Mouse (Mus musculus): Measurements from ENCODE around the gene Gdpd5.

Gene Gdpd5

GRCm38 (mm10) chr7:99443164-99443563 is 62.0 kb downstream of the Gdpd5 start:
- DNase-seq (ENCODE audit: low read depth, low spot score): no peak

DNA sequence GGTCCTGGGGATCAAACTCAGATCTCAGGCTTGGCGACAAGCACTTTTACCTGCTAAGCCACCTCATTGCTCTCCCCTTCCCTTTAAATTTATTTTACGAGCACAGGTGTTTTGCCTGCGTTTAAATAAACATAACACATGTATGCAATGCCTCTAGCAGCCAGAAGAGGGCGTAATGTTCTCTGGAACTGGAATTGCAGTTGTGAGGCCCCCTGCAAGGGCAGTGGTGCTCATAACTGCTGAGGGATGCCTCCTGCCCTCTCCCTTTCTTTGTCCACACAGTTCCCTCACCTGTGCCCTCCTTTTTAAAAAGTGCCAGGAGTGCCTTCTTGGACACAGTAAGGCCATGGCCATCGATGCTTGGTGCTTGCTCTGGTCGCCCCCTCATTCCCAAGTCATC is 62.8 kb downstream of the Gdpd5 start:
- peak; percentile 47 for DNase-seq (ENCODE audit: low read depth, low spot score)

DNA sequence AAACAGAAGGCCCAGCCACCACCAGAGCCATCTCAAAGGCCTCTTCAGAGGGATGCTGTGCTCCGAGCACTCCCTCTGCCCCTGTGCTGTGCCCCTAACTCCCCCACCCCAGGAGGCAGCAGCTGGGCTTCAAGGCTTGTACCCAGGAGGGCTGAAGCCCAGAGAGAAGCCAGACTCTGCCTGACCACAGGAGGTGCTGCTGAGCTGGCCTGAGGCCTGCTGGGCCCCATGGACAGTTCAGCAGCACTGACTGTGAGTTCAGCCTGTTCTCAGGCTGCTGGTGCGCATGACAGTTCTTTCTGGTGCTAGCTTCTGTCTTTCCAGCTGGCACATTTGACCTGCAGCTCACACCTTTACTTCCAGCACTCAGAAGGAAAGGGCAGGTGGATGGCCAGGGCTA is 64.6 kb downstream of the Gdpd5 start:
- DNase-seq (ENCODE audit: low read depth, low spot score): no peak

GRCm38 (mm10) chr7:99447323-99447722 is 66.1 kb downstream of the Gdpd5 start:
- no peak for DNase-seq (ENCODE audit: low read depth, low spot score)

DNA sequence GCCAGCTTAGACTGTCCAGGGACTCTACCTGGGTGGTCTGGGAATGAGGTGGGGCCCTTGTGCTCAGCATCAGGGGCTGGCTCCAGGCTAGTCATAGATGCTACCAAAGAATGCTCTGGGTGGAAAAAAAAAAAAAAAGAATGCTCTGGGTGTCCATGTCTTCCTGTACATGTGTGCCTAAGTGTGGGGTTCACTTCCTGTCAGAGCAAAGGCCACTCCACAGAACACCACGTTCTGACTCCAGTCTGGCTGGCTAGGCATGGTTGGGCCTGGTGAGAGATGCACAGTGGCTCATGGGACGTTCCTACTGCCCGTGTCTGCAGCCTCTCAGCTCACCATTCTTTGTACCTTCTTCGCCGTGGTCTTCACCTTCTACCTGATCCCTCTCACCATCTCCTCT is 67.4 kb downstream of the Gdpd5 start:
- DNase-seq (ENCODE audit: low read depth, low spot score): peak; percentile 42

DNA sequence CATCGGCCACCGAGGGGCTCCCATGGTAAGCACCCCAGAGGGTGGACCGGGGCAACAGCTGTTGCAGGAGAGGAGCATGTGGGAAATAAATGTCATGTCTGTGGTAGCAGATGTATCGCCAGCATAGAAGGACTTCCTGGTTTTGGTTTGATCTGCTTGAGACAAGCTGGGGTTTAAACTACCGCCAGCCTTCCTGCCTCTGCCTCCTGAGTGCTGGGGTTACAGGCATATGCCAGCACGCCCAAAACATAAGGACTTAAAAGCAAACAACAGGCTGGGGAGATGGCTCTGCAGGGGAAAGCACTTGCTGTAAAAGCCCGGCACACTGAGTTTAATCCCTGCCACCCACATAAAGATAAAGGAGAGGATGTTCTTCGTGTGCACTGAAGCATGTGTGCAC is 67.8 kb downstream of the Gdpd5 start:
- DNase-seq (ENCODE audit: low read depth, low spot score): peak; percentile 59

DNA sequence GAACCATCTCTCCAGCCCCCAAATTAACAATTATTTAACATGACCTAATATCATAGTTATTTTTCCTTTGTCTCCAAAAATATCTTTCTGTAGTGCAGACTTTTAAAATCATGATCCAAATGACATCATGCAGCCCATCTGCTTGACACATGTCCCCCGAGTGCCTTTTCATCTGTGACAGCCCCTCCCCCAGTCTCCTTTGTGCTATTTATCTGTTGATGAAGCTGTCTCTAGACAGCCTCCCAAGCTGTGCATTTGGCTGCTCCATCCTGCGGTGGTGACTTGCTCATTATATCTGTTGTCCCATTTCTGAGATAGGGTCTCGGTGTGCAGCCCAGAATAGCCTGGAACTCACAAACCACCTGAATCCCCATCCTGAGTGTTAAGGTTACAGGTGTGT is 68.5 kb downstream of the Gdpd5 start:
- no peak for DNase-seq (ENCODE audit: low read depth, low spot score)

GRCm38 (mm10) chr7:99450703-99451102 is 69.5 kb downstream of the Gdpd5 start:
- DNase-seq (ENCODE audit: low read depth, low spot score): peak; percentile 87

DNA sequence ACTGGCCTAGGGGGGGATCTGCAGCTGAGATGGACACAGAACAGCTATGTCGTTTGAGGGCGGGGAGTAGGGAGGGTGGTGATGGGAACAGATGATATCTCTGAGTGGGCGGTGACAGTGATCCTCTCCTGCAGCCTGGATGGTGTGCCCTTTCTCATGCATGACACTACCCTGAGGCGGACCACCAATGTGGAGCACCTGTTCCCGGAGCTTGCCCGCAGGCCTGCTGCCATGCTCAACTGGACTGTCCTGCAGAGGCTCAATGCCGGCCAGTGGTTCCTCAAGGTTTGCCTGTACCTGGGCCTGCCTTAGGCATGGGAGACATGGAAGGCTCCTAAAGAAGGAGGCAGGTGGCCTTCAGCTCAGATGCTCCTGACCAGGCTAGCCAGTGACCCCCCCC is 71.6 kb downstream of the Gdpd5 start:
- no peak for DNase-seq (ENCODE audit: low read depth, low spot score)

GRCm38 (mm10) chr7:99454044-99454443 is 72.8 kb downstream of the Gdpd5 start:
- DNase-seq (ENCODE audit: low read depth, low spot score): no peak

- no peak for DNase-seq (ENCODE audit: low read depth, low spot score)
Observed at GRCm38 (mm10) chr7:99458849-99459248, 77.6 kb downstream of the Gdpd5 start.

- DNase-seq (ENCODE audit: low read depth, low spot score): no peak
Observed at GRCm38 (mm10) chr7:99459888-99460652, 78.9 kb downstream of the Gdpd5 start.

- no peak for DNase-seq (ENCODE audit: low read depth, low spot score)
Observed at GRCm38 (mm10) chr7:99463120-99463519, 81.9 kb downstream of the Gdpd5 start.

- DNase-seq (ENCODE audit: low read depth, low spot score): no peak
Observed at GRCm38 (mm10) chr7:99465811-99466210, 84.6 kb downstream of the Gdpd5 start, which contains the start of gene Klhl35. TSS of gene Klhl35 (plus strand) at chr7:99466004.

DNA sequence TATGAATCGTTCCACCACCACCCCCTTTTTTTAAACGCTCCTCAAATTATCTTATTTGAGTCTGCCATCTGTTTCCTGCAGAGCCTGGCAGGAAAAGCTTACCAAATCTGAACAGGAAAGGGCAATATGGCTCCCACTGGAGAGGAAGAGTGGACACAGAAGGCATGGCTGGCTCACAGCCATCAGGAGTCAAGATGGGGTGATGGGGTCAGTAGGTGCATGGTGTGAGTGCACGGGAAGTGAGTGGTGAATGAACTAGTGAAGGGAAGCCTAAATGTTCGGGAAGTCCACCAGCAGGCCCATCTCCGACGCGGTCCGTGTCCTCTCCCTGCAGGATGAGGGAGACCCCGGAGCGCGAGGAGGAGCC is 86.7 kb downstream of the Gdpd5 start:
- DNase-seq (ENCODE audit: low read depth, low spot score): no peak

GRCm38 (mm10) chr7:99468283-99469132 is 87.3 kb downstream of the Gdpd5 start:
- DNase-seq (ENCODE audit: low read depth, low spot score): peak; percentile 92

GRCm38 (mm10) chr7:99469680-99470405 is 88.6 kb downstream of the Gdpd5 start:
- no peak for DNase-seq (ENCODE audit: low read depth, low spot score)

- DNase-seq (ENCODE audit: low read depth, low spot score): no peak
Observed at GRCm38 (mm10) chr7:99471578-99471977, 90.4 kb downstream of the Gdpd5 start.

DNA sequence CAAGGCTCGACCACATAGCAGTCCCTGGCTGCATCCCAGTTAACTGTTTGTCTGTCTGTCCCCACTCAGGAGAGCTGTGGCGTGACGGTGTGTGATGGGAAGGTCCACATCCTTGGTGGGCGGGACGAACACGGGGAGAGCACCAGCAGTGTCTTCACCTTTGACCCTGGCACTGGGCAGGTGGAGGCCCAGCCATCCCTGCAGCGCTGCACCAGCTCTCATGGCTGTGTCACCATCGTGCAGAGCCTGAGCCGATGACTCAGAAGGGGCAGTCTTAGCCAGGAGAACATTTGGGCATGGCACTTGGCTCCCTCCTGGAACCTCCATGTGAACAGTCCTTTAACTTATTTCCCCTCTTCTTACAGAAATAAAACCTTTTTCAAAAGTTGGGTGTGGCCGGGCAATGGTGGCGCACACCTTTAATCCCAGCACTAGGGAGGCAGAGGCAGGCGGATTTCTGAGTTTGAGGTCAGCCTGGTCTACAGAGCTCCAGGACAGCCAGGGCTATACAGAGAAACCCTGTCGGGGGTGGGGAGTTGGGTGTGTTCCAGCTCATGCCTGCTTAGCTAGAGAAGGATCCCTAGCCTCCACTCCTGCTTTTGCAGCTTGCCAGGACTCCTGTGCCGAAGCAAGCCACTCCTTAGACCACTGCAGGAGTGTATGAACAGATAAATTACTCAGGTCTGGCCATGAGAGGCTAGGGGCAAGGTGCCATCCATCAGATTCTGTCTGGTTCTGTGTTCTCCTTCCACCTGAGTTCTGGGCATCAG is 92.6 kb downstream of the Gdpd5 start:
- peak; percentile 1 for DNase-seq (ENCODE audit: low read depth, low spot score)

DNA sequence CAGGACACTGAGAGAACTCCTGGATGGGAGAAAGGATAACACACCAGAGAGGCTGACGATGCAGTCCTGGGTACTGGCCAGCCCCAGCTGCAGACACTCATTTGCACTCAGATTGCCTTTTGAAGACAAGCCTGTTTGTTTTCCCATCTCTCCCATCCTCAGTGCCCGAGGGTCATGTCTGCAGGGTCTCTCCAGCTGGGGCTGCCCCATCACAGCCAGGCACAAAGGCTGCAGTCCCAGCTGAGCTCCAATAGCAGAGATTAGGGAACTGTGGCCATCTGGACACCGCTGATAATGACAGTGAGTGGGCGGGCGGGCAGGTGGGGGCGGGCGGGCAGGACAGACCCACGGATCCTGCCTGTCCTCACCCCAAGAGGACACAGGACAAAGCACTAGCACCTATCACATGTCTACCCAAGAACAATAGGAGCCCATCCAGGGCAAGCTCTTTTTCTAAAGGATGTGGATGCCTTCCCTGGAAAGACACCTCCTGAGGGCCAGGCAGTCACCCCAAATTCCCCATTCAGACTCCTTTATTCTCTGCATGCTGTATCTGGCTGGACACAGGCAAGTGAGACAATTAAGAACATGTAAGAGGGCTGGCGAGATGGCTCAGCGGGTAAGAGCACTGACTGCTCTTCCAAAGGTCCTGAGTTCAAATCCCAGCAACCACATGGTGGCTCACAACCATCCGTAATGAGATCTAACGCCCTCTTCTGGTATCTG is 93.8 kb downstream of the Gdpd5 start:
- DNase-seq (ENCODE audit: low read depth, low spot score): no peak

DNA sequence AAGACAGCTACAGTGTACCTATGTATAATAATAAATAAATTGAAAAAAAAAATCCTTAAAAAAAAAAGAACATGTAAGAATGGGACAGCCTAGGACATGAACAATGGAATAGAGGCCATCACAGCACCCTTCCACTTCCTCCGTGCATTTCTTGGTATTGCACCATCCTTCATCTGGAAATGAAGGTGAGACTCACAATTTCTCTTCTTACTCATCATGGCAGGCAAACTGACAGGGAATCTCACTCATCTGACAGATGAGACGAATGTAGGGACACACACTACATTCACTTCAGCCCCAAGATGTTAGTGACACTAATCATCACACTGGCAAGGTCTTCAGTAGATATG is 94.3 kb downstream of the Gdpd5 start:
- no peak for DNase-seq (ENCODE audit: low read depth, low spot score)

All from CD4-positive, CD25-positive, alpha-beta regulatory T cell, adult 2 months (primary cell).